Comparison of ENCODE assay signal across 9 mouse cellular contexts in genomic region chr13:51400736-51401501, GRCm38 (mm10). TPM values are rescaled to one million over a fixed set of nuclear protein-coding genes. Genes with fewer than 3 reads are reported as not detected.
DNase-seq lines count a peak whose midpoint lies in the region; ATAC-seq lines count a peak whose summit lies in the region.
"Had no signal": no experiment of that assay in that cellular context is flagged by ENCODE, and none has a peak within 500 bp of the region (broad histone marks: within the 10 kb centered on the region; RNA-seq: fewer than 3 reads in every experiment).

No protein-coding gene starts in this region.

- no peaks in the 10 kb centered on the region for H3K36me3 ChIP-seq in liver, embryonic 15.5 days (replicated peaks)
- H3K36me3 ChIP-seq: G1E had no signal

- no peak overlapping the region for H3K27ac ChIP-seq in liver, embryonic 15.5 days (replicated peaks)

- H3K4me3 ChIP-seq in liver, embryonic 15.5 days (replicated peaks) = peak overlapping the region; percentile 39

- no peaks in the 10 kb centered on the region for H3K27me3 ChIP-seq in liver, embryonic 15.5 days

- no peaks in the 10 kb centered on the region for H3K9me3 ChIP-seq in liver, embryonic 15.5 days (replicated peaks)

- 1% methylated on average over 20 of the region's 20 CpGs for WGBS in liver, embryonic 15.5 days (ENCODE audit: insufficient replicate concordance)

- ATAC-seq in liver, embryonic 15.5 days (ENCODE audit: insufficient read depth) = 0 out of 2 replicates have a peak, but pooled peaks have one; percentile 22

- H3K9ac ChIP-seq in liver, embryonic 15.5 days = no peak overlapping the region

- peaks cover 6% of the 10 kb centered on the region; the same call in 1 of the 2 replicates for H3K4me1 ChIP-seq in liver, embryonic 15.5 days (replicated peaks)

- DNase-seq in cerebellum, postnatal 25 days = peak; percentile 19 to 51
- no peak for DNase-seq in cerebellum, adult 9-10 months
- DNase-seq in A20 (ENCODE audit: low read depth, low spot score) = peak; percentile 78
- peak; percentile 78 for DNase-seq in embryo, embryonic 10.5 days (ENCODE audit: low spot score)
- peak; percentile 73 for DNase-seq in induced T-regulatory cell, adult 2 months (ENCODE audit: low read depth)
- DNase-seq in retina, postnatal 1 day = peak; percentile 72
- DNase-seq in Muller cell, postnatal 12 days (ENCODE audit: inconsistent ontology term) = no peak

- peak overlapping the region; percentile 63 for H3K4me2 ChIP-seq in liver, embryonic 15.5 days

RNA-seq across cellular contexts. Expression of gene S1pr3, which starts 7.5 kb away (rescaled TPM):
- 1.5 and 1.7 TPM in 2 replicates for polyA plus RNA-seq in liver, embryonic 15.5 days (2015; fragmentation: Nextera tagmentation; extraction: Ambion mirVana)
- polyA plus RNA-seq: G1E had no signal

Comparison
In these comparisons a context has a peak if more than half of its experiments do, and no peak if none do; other contexts are left out.
1. DNase-seq: peak in cerebellum, postnatal 25 days (2 of 2), A20 (single experiment), embryo, embryonic 10.5 days (single experiment), induced T-regulatory cell, adult 2 months (single experiment) and retina, postnatal 1 day (single experiment); none in cerebellum, adult 9-10 months (single experiment) and Muller cell, postnatal 12 days (single experiment).